Mouse (Mus musculus) testis, postnatal 10 days (tissue): ENCODE data around the gene Gm48552.

Experiments used
- DNase-seq: peaks from one replicate; pipeline ENCODE4 v3.0.0; 2021; ENCODE audit warnings: low spot score

Gm48552 gene

DNA sequence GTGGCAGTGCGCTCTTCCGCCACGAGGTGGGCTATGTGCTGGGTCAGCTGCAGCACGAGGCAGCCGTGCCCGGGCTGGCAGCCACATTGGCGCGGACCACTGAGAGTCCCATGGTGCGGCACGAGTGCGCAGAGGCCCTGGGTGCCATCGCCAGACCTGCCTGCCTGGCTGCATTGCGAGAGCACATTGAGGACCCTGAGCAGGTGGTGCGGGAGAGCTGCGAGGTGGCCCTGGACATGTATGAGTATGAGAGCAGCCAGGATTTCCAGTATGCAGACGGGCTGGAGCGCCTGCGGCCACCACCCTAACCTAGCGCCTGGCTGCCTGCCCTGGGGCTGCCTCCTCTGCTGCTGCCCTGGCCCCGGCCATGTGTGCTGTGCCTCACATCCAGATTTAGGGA lies 1.1 kb upstream of the Gm48552 start:
- DNase-seq: no peak

DNA sequence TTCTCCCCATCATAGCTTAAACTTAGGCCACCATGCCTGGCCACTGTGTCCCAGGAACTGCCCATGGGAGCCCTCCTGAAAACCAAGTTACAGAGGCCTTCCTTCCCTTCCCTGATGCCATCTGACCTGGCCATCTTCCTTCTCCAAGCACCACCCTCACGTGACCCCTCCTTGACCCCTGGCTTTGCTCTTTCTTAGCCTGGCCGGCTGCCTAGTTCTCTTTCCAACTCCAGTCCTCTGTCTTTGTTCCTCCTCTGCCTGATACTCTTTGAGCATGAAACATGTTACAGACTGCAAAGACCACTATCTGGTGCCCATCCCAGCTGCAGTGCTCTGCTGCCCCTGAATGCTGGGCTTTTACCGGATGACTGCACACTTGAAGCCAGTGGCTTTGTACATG lies 568 bp downstream of the Gm48552 start:
- DNase-seq: peak; percentile 83

DNA sequence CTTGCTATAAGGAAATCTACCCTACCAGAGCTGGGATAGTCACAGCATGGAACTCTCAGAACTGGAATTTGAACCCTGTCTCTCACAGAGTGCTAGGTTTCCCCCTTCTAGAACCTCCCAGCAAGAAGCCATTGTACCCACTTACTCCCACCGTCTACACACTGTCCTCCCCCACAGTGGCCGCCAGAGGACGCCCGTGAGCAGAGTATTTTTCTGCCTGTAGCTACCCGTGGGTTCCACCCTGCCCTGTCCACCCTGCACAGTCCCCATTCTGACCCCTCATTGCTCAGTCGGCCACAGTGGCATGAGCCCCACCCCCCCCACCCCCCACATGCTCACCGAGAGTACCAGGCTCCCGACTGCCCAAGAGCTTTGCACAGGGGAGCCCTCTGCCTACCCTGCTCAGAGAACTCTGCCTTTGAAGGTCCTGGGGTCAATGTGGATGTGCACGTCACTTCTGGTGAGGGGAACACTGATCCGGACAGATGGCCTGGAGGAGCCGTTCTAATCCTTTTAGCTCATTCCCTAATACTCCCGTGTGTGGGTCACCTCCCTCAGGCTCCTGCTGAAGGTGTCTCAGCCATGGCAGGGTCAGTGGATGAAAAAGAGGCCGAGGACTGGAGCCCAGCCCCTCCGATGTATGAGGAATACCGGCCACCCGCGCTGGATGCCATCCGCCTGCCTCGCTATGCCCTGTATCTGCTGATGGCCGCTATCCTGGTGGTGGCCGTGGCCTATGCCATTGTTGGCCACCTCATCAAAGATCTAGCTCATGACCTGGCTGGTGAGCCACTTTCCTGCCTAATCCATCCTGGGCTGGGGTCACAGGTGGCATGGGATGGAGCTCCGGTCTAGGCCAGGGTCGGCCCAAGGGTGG lies 1.2 kb downstream of the Gm48552 start:
- DNase-seq: peak; percentile 86

DNA sequence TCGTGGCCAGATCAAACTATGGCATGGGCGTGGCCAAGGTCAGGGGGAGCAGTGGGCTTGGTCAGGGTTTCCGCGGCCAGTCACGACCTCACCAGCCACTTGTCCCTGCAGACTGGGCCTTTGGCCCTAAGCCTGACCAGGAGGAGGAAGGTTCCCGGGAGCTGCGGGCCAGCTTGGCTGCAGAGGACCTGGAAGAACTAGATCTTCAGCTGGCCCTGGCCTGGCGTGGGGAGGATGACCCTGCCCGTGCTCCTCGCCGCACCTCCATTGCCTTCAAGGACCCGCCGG lies 1.8 kb downstream of the Gm48552 start:
- no peak for DNase-seq

DNA sequence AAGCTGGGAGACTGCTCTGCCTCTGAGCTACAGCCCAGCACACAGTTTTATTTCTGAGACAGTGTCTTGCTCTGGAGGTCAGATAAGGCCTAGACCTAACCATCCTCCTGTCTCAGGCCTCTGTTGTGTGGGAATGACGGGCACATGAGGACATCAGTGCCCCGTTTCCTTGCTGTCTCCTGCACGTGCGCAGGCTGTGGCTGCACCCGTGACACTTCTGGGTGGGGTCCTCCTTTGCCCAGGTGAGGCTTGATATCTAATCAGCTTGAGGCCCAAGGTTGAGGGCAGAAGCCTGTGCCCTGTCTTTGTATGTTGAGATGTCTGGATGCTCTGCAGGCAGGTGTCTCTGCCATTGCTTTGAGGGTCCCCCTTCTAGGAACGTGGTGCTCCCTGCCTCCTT lies 3.5 kb downstream of the Gm48552 start:
- no peak for DNase-seq

DNA sequence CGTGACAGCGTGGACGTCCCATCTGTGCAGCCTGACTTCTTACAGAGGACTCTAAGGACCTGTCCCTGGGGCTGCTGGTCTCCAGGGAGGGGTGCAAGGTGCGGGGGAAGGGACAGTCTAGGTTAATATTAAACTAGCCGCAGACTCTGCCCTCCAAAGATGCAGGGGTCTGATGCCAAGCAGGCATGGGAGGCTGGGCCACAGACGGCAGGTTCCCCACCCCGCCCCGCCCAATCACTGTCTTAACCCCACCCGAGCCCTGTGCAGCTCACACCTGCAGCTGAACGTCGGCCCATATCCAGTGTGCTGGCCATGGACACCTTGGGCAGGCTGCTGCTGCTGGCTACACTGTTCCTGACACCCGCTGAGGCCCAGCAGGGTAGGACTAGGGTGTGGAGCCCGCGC lies 4.0 kb downstream of the Gm48552 start, which contains the start of gene Smim24:
Smim24 (plus strand) TSS at position 271 of the 405 bp plus-strand sequence.
- no peak for DNase-seq

DNA sequence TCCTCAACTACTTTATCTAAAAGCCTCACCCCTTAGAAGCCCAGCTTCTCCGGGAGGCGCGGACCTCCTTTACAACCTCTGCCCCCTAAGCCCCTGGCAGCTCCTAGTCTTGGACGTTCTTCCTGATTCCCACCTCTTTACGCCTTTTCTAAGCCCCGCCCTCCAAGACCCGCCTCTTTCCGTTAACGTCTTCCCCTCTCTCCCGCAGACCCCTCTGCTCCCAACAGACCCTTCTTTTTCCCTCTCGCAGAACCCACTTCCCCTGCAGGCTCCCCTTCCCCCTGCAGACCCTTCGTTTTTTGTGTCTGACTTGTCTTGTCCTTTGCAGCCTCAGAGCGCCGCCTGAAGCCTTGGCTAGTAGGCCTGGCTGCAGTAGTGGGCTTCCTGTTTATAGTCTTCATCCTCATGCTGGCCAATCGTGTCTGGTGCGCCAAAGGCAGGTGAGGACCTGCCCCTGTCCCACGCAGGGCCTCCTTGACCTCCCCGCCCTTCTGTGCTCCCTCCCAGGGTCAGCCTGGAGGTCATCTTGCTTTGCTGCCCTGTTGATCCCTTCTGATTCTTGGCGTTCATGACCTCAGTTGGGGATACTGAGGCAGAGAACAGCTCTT lies 4.8 kb downstream of the Gm48552 start:
- no peak for DNase-seq

DNA sequence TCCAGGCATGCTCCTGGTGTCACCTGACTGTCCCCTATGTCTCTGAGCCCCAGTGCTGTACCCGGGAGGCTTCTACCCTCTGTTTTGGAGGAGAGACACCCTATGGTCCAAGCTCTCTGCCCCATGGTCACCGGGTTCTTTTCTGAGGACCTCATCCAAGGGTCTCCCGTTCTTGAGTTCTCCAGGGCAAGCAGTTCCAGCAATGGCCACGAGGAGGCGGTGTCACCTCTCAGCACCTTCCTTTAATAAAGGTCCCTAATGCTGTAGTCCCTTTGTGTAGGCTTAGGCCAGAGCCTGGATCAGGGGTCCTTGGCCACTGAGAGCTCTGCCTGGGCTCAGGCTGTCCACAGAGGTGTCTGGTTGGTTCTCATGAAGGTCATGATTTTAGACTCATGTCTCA lies 6.3 kb downstream of the Gm48552 start:
- peak; percentile 88 for DNase-seq

DNA sequence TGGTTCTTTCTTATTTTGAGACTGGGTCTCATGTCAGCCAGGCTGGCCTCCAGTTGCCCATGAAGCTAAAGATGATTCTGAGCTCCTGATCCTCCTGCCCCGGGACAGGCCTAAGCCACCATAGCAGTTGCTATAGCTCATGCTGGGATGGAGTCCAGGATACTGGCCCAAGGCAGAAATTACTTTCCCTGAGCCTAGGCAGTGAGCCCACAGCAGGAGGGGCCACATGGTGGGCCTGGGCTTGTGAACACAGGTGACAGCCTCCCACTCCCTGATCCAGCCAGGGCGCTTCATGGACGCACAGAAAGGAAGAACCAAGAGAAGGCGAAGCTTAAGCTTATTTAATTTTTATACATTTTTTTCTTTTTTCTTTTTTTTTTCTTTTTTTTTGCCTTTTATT lies 7.1 kb downstream of the Gm48552 start:
- no peak for DNase-seq

DNA sequence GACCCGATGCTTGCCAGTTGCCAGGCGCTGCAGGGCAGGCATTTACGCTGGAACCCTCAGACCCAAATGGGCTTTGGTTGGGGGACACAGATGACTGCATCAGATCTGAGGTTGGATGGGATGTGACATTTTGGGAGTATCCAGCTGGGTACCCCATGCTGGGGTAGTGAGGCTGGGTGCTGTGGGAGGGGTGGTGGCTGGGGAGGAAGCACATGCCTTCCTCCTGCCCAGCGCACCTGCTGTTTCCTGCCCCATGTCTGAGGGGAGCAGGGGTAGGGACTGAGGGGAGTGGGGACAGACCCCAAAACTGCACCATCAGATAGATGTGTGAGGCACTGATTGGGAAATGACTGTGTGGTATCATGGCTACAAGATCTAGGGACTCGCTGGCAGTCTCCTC lies 7.9 kb downstream of the Gm48552 start:
- no peak for DNase-seq

DNA sequence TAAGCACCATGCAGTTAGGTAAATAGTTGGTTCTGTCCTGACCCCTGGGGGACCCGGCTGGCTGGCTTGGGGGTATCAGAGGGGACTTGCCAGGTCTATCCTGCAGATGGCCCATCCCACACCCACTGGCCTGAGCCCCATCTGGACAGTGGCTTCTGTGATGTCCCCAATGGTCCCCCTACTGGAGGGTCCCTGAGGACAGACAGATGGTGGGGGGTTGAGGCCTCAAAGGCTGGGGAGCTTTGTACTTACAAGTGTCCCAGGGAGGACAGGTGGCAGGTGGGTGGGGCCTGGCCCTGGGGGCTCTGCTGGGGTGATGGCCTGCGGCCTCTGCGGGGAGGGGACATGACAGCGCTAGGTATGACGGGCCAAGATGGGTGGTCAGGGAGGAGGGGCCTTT lies 10.5 kb downstream of the Gm48552 start:
- no peak for DNase-seq

DNA sequence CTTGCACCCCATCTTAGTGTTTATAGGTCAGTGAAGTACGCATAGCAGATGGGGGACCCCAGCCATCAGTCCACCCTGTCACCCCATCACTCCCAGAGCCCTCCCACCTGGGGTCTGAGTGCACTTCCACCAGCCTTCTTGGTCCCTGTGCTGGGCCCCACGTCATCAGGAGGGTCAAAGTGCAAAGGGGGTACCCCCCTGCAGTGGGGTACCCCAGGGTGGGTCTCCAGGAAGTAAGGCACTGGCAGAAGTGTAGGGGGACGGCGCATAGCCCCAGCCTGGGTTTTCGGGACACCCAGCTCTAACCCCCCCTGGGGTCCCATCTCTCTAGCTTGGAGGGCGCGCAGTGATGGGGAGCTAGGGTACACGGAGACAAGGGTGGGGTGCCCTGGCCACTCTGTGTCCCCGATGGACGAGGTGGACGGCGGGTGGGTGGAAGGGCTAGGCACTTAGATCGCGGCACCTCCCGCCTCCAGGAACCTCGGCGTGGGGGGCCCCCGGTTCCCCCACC lies 11.0 kb downstream of the Gm48552 start:
- no peak for DNase-seq

DNA sequence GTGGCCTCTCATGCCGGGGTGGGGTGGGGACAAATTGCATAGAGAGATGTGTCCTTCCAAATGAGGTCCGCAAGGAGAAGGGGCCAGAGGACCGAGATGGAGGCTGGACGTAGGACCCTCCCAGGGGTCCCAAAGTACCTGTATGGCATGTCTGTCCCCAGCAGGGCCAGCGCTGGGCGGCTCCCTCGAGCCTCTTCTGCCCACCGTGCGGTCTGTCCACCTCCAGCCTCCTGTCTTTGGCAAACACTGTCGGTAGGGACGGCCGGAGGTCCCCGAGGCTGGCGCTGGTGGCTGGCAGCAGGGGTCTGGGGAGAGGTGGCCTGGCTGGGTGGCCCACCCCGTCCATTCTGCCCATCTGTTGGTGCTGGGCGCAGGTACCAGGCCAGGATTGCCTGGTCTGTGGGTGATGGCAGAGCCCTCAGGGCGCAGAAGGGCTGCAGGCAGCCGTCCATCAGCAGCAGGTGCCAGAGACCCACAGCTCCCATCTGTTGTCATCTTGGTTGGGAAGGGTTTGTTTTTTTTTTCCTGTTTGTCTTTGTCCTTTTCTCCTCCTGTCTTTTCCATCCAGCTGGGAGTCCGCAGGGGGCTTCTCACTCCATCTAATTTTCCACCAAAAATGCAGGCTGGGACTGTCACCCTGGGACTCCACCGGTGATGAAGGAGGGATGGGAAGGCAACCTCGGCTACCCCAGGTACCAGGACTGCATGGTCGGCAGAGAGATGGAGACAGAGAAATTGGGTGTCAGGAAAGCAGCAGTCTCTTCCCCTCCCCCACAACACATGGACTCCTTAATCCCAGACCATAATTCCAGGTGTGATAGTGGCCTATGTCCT lies 11.8 kb downstream of the Gm48552 start:
- DNase-seq: no peak

DNA sequence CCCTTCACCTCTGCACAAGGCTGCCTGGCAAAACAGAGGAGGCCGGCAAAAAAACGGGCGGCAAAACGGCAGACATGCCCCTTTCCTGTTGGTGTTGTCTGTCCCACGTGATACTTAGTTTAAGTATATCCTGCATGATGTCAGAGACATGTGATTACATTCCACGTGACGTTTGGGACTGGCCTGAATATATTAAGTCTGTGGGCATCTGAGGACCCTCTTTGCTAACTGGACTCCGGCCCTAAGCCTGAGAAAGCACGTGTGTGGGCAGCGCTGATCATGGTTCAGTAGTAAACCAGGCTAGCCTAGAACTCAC lies 12.4 kb downstream of the Gm48552 start:
- DNase-seq: no peak

DNA sequence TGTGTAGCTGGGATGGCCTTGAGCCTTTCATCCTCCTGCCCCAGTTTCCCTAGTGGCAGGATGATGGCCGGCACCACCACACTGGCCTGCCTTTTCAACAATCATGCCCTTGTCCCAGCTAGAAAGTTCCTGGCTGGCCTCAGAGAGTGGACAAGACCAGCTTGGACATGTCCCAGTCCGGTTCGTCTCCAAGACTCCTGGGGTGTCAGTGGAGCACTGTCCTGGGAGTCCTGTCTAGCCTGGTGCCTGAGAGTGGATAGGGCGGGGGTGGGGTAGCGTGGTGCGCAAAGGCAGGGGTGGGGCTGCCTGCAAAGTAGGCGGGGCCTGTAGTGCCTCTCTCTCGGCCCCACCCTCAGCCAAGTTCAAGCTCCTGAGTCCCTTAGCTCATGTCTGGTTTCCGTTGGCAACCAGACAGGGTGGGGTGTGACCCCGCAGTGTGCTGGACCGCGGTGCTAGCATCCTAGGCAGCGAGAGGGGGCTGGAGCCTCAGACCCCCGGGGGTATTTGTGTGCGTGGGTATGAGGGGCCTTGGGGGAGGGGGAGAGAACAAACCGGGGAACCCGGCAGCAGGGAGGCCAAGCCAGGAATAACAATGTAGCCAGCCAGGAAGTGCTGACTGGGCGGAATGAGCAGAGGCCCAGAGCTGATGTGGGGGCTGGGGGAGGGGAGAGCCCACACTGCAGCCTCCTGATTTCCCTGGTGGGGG lies 12.9 kb downstream of the Gm48552 start:
- peak; percentile 86 for DNase-seq

DNA sequence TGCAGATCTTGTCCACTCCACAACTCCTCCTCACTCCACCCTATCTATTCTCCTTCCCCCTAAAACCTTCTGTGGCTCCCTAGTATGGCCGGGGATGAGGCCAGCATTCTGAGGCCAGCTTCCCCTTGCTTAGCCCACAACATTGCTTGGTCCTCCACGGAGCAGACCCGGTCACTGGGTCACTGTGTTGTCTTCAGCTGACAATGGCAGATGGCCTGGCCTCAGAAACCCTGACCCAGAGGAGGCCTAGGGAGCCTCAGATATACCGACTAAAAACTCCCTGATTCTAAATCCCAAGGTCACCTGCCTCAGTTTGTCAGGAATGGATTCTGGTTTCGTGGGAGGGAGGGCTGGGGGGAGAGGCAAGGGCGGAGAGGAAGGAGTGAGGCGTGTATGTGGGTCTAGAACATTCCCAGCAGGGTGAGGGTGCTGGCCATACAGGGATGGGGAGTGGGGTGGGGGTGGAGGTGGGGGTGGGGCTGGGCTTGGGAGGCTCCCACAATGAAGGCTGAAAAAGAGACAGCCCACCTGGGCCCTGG lies 13.5 kb downstream of the Gm48552 start:
- DNase-seq: no peak

DNA sequence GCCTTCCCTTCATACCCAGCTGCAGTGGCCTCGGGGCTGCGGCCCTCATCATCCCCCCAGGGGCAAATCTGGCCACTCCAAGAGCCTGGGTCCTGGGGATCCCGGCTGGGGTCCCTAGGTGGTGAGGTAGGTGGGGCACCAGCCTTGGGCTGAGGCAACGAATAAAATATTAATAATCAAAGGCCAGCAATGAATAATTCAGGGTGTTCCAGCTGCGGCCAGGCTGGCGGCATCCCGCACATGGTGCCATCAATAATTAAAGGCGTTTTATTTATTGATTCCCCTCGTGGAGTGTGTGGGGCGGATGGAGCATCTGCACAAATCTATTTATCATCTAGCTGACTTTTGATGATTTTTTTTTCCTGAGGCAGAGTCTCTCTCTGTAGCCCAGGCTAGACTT lies 14.7 kb downstream of the Gm48552 start:
- no peak for DNase-seq

DNA sequence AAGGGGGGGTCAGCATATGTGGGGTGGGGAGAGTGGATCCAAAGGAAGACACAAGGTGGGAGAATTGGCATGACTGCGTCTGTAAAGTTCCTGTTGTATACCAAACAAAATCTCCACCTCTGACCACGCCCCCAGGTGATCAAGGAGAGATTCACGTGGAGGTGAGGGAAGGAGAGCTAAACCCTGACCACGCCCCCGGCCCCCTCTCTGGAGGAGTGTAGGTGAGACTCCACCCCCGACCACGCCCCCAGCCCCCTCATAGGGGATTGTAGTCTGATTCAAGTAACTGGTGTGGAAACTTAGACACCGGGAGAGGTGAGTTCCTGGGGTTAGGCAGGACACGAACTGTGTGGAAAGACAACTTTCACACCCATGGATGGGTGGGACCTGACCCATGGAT lies 15.3 kb downstream of the Gm48552 start:
- peak; percentile 81 for DNase-seq

DNA sequence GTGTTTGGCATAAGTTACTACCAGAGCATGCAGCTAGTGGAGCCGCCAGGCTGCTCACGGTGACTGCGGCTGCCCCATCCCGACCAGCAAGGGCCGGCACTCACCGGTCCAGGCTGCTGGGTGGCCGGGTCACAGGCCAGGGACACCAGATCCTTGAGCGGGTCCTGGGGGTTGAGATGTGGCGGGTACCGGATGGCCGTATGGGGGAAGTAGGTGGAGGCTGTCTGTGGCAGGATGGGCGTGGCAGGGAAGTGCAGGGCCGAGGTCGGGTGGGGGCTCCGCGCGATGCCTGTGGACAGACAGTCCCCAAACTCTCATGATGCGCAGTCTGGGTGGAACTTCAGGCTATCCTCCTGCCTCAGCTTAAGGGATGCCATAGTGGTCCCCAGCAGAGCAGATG lies 15.9 kb downstream of the Gm48552 start:
- no peak for DNase-seq

DNA sequence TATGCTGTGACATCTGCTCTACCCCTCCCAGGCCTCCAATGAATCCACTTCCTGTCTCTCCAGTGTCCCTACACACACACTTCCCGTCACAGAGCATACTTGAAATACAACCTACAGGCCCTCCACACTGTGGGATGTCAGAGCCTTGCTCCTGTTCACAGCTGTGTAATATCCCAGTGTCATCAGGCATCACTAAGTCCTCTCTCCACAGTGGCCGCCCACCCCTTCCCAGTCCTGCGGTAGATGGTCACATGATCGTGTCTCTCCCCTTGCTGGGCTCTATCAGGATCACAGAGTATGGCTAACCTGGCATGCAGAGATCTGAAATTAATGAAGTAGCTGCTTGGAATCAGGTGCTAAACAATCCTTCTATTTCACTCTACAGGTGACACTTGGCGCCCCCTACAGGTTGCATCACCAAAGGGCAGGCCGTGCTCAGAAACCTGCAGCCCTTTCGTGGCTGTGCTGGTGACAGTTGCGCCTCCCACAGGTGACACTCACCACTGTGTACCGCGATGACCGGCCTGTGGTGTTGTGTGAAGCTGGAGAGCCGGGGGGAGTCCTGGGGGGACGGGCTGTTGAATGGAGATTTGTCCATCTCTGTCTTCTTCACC lies 16.9 kb downstream of the Gm48552 start:
- peak; percentile 84 for DNase-seq
